Comparison of ENCODE assay signal across 21 mouse cellular contexts in the genomic region with DNA sequence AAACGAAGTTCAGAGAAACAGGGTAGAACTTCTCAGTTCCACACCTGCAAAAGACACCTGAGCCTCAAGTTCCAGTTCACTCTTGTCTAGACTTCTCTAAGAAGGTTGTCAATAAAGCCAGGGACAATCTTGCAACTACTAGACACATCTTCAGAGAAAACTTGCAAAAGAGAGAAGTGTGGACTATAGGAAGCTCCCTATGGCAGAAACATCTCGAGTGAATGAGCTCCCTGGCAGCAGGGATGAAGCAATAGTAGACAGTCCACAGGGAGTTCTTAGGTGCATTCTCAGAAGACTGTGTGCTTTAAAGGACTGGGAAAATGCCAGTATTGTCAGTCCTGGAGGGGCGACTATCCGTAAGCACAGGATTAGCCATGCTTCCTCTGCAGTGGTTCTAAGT. TPM values are rescaled to one million over a fixed set of nuclear protein-coding genes. Genes with fewer than 3 reads are reported as not detected.
DNase-seq lines count a peak whose midpoint lies in the region; ATAC-seq lines count a peak whose summit lies in the region.
"Had no signal": no experiment of that assay in that cellular context is flagged by ENCODE, and none has a peak within 500 bp of the region (broad histone marks: within the 10 kb centered on the region; RNA-seq: fewer than 3 reads in every experiment).

No protein-coding gene starts in this region.

- peak; percentile 55 for ATAC-seq in granulocyte monocyte progenitor cell, adult 5-6 weeks (replicated peaks; ENCODE audit: poor library complexity, severe bottlenecking)
- ATAC-seq in megakaryocyte, adult 5-6 weeks (ENCODE audit: poor library complexity, severe bottlenecking) = 0 out of 2 replicates have a peak, but pooled peaks have one; percentile 20
- peak; percentile 54; the same call in 1 of the 2 replicates for ATAC-seq in megakaryocyte progenitor cell, adult 5-6 weeks (replicated peaks; ENCODE audit: poor library complexity)
- ATAC-seq: activated CD4-positive, CD25-positive, alpha-beta regulatory T cell, adult 4 months; CD4-positive, CD25-positive, alpha-beta regulatory T cell, adult 4 months; Patski had no signal

- no peak for DNase-seq in liver
- DNase-seq in cerebellum, adult 8-10 months = no peak
- no peak for DNase-seq in heart, postnatal 4 days
- DNase-seq: adrenal gland, adult 2 months; adrenal gland, adult 8-10 months; adrenal gland, postnatal 10 days; adrenal gland, postnatal 14 days; adrenal gland, postnatal 25 days; adrenal gland, postnatal 36 days; B cell, adult 2 months; cerebellum, adult 11 months; cerebellum, adult 11-12 months; cerebellum, adult 18-20 months had no signal

RNA-seq across cellular contexts. Expression of a gene that starts 25.5 kb away (rescaled TPM):
- total RNA-seq in granulocyte monocyte progenitor cell, adult 5-6 weeks (2014; fragmentation: Nextera tagmentation) = 0.09 TPM in 1 of 2 replicates, not detected in the other
- 0.21 and 0.78 TPM in 2 replicates for total RNA-seq in granulocyte monocyte progenitor cell, adult 5-6 weeks (2017)
- total RNA-seq in megakaryocyte, adult 5-6 weeks (2015) = 6.1 and 9.2 TPM in 2 replicates
- total RNA-seq in megakaryocyte, adult 5-6 weeks (2017) = 2.6 and 5.4 TPM in 2 replicates
- 0.86 and 1.8 TPM in 2 replicates for total RNA-seq in megakaryocyte progenitor cell, adult 5-6 weeks (2015)
- total RNA-seq in megakaryocyte progenitor cell, adult 5-6 weeks (2017) = 0.75 and 1.1 TPM in 2 replicates
- total RNA-seq in heart, postnatal 4 days (2021) = 10 to 100 TPM; 11.2 to 12.5 TPM
- total RNA-seq: CH12.LX, MEL had no signal
